9 mouse cellular contexts compared by ENCODE assay signal in the genomic region with DNA sequence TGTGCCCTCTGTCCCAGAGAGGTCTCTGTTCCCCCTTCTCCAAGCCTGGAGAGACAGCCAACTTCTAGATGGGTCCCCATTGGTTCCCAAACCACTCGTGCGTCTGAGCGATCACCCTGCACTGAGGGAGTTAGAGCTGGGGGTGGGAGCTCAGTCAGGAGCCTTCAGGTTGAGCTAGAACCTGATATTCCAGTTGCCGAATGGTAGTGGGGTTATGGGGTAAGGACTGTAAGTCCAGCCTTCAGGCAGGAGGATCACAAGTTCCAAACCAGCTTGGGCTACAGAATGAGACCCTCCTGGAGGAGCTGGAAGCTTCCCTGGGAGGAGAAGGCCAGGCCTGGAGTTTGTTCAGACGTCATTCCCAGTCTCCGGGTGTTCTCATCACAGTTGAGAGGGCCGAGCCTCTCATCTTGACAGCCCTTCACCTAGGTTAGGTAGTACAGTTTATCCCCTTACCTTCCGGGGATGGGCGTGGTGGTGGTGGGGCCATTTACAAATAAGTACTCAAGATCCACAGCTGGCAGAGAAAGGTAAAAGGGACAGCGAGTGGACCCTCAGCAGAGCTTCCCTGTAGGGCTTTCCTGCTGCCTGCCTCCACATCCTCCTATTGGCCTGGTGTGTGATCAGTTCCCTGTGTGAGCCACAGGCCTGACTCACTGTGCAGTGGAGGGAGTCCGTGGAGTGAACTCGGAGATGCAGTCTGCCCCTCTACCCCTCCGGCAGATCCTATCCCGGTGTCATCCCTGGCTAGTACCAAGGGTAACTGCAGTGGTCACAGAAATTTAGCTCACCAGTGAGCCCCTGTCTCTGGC. TPM values are rescaled to one million over a fixed set of nuclear protein-coding genes. Genes with fewer than 3 reads are reported as not detected.
DNase-seq lines count a peak whose midpoint lies in the region; ATAC-seq and TF ChIP-seq lines count a peak whose summit lies in the region.
"Had no signal": no experiment of that assay in that cellular context is flagged by ENCODE, and none has a peak within 500 bp of the region (broad histone marks: within the 10 kb centered on the region; RNA-seq: fewer than 3 reads in every experiment).

No protein-coding gene starts in this region.

- intact Hi-C loops in gastrocnemius, adult 2 months (cut with DNase I) = loop anchor here (5.0 kb wide), 1 partner anchor 38 kb away; a partner anchor contains a TSS
- intact Hi-C loops in gastrocnemius, postnatal 36 days (cut with DNase I) = no loop called here

- no peak overlapping the region for H3K4me3 ChIP-seq in gastrocnemius, adult 2 months
- no peak overlapping the region for H3K4me3 ChIP-seq in lung, embryonic 15.5 days
- H3K4me3 ChIP-seq in hindbrain, embryonic 12.5 days = no peak overlapping the region
- no peak overlapping the region for H3K4me3 ChIP-seq in olfactory bulb, adult 2 months (ENCODE audit: insufficient read depth, low read depth, low read length)

- H3K9me3 ChIP-seq in lung, embryonic 15.5 days = no peaks in the 10 kb centered on the region
- no peaks in the 10 kb centered on the region for H3K9me3 ChIP-seq in hindbrain, embryonic 12.5 days (replicated peaks)

- no peak for ATAC-seq in lung, embryonic 15.5 days (ENCODE audit: borderline replicate concordance, extremely low read depth, low FRiP score, low TSS enrichment)
- no peak for ATAC-seq in hindbrain, embryonic 12.5 days (ENCODE audit: low FRiP score)

- no peaks in the 10 kb centered on the region for H3K27me3 ChIP-seq in lung, embryonic 15.5 days
- no peaks in the 10 kb centered on the region for H3K27me3 ChIP-seq in hindbrain, embryonic 12.5 days

- no peak for DNase-seq in gastrocnemius, adult 2 months
- no peak for DNase-seq in gastrocnemius, postnatal 36 days
- DNase-seq in lung, postnatal 14 days = no peak
- no peak for DNase-seq in frontal cortex, adult 2 months (ENCODE audit: extremely low spot score in 1 of 2, low spot score in 1 of 2)
- DNase-seq in cerebellum, adult 8-10 months = no peak
- DNase-seq: right cerebral cortex, adult 18-20 months had no signal

- 0 out of 2 replicates have a peak, but pooled peaks cover 3% of the 10 kb centered on the region for H3K36me3 ChIP-seq in lung, embryonic 15.5 days
- H3K36me3 ChIP-seq in hindbrain, embryonic 12.5 days = peaks cover 14% of the 10 kb centered on the region; the same call in 1 of the 2 replicates

- WGBS in lung, embryonic 15.5 days = 69% methylated on average over 14 of the region's 14 CpGs
- WGBS in hindbrain, embryonic 12.5 days = 82% methylated on average over 14 of the region's 14 CpGs
- 70% methylated on average over 14 of the region's 14 CpGs for WGBS in olfactory bulb, adult 2 months

- H3K27ac ChIP-seq in gastrocnemius, adult 2 months = peak overlapping the region; percentile 84
- H3K27ac ChIP-seq in lung, embryonic 15.5 days = peak overlapping the region; percentile 88
- H3K27ac ChIP-seq in hindbrain, embryonic 12.5 days = no peak overlapping the region
- peak overlapping the region; percentile 95 for H3K27ac ChIP-seq in olfactory bulb, adult 2 months (ENCODE audit: insufficient read depth, low read depth, low read length)

- no peak overlapping the region for H3K9ac ChIP-seq in lung, embryonic 15.5 days
- H3K9ac ChIP-seq in hindbrain, embryonic 12.5 days = peak overlapping the region; percentile 9; the same call in 1 of the 2 replicates

- no peak for TF ChIP-seq POLR2A in olfactory bulb, adult 2 months (IDR thresholded peaks at IDR 0.05; ENCODE audit: insufficient read depth, low read depth, low read length)

- peaks cover 39% of the 10 kb centered on the region for H3K4me1 ChIP-seq in lung, embryonic 15.5 days
- H3K4me1 ChIP-seq in hindbrain, embryonic 12.5 days = peaks cover 37% of the 10 kb centered on the region
- peaks cover 36% of the 10 kb centered on the region for H3K4me1 ChIP-seq in olfactory bulb, adult 2 months (ENCODE audit: control insufficient read depth, insufficient read depth, low read length)

- no peak for TF ChIP-seq CTCF in gastrocnemius, adult 2 months (IDR thresholded peaks at IDR 0.05)
- no peak for TF ChIP-seq CTCF in olfactory bulb, adult 2 months (IDR thresholded peaks at IDR 0.05; ENCODE audit: insufficient read depth, low read depth, low read length)

- H3K4me2 ChIP-seq in lung, embryonic 15.5 days = no peak overlapping the region
- H3K4me2 ChIP-seq in hindbrain, embryonic 12.5 days (replicated peaks) = no peak overlapping the region

RNA-seq across cellular contexts. Expression of a gene that starts 7.9 kb away (rescaled TPM):
- 1 to 10 TPM; 2.0 to 3.6 TPM for total RNA-seq in gastrocnemius, adult 2 months (2021)
- 1 to 10 TPM; 2.1 to 2.9 TPM for total RNA-seq in gastrocnemius, postnatal 36 days (2021)
- polyA plus RNA-seq in lung, embryonic 15.5 days (2015; fragmentation: Nextera tagmentation; extraction: Ambion mirVana) = 8.3 and 9.6 TPM in 2 replicates
- polyA plus RNA-seq in hindbrain, embryonic 12.5 days (2016; fragmentation: Nextera tagmentation; extraction: Ambion mirVana) = 12.0 and 12.9 TPM in 2 replicates
- not detected in 2 replicates for polyA plus RNA-seq in olfactory bulb, adult 2 months (2012; ENCODE audit: insufficient read depth, insufficient read length, low replicate concordance, missing spikeins)
- 11.5 and 14.1 TPM in 2 replicates for polyA plus RNA-seq in frontal cortex, adult 2 months (2012; rRNA removed)

RNA-seq across cellular contexts. Expression of a gene that starts 24.1 kb away (rescaled TPM):
- 10 to 100 TPM; 18.6 to 21.8 TPM for total RNA-seq in gastrocnemius, adult 2 months (2021)
- 10 to 100 TPM; 14.7 to 17.0 TPM for total RNA-seq in gastrocnemius, postnatal 36 days (2021)
- polyA plus RNA-seq in lung, embryonic 15.5 days (2015; fragmentation: Nextera tagmentation; extraction: Ambion mirVana) = 4.4 and 4.5 TPM in 2 replicates
- 3.8 and 4.0 TPM in 2 replicates for polyA plus RNA-seq in hindbrain, embryonic 12.5 days (2016; fragmentation: Nextera tagmentation; extraction: Ambion mirVana)
- not detected in 2 replicates for polyA plus RNA-seq in olfactory bulb, adult 2 months (2012; ENCODE audit: insufficient read depth, insufficient read length, low replicate concordance, missing spikeins)
- 25.6 and 25.8 TPM in 2 replicates for polyA plus RNA-seq in frontal cortex, adult 2 months (2012; rRNA removed)

RNA-seq across cellular contexts. Expression of a gene that starts 30.8 kb away (rescaled TPM):
- total RNA-seq in gastrocnemius, adult 2 months (2021) = 1 to 10 TPM; 4.2 to 5.7 TPM
- total RNA-seq in gastrocnemius, postnatal 36 days (2021) = 1 to 10 TPM; 3.6 to 5.6 TPM
- 2.7 and 3.7 TPM in 2 replicates for polyA plus RNA-seq in lung, embryonic 15.5 days (2015; fragmentation: Nextera tagmentation; extraction: Ambion mirVana)
- 1.4 and 1.6 TPM in 2 replicates for polyA plus RNA-seq in hindbrain, embryonic 12.5 days (2016; fragmentation: Nextera tagmentation; extraction: Ambion mirVana)
- polyA plus RNA-seq in olfactory bulb, adult 2 months (2012; ENCODE audit: insufficient read depth, insufficient read length, low replicate concordance, missing spikeins) = 142 TPM in 1 of 2 replicates, not detected in the other
- polyA plus RNA-seq in frontal cortex, adult 2 months (2012; rRNA removed) = 76.2 and 85.2 TPM in 2 replicates

RNA-seq across cellular contexts. Expression of a gene that starts 38.7 kb away (rescaled TPM):
- total RNA-seq in gastrocnemius, adult 2 months (2021) = 10 to 100 TPM; 24.2 to 28.6 TPM
- total RNA-seq in gastrocnemius, postnatal 36 days (2021) = 10 to 100 TPM; 26.8 to 31.1 TPM
- 15.7 and 18.3 TPM in 2 replicates for polyA plus RNA-seq in lung, embryonic 15.5 days (2015; fragmentation: Nextera tagmentation; extraction: Ambion mirVana)
- polyA plus RNA-seq in hindbrain, embryonic 12.5 days (2016; fragmentation: Nextera tagmentation; extraction: Ambion mirVana) = 7.0 and 8.3 TPM in 2 replicates
- not detected in 2 replicates for polyA plus RNA-seq in olfactory bulb, adult 2 months (2012; ENCODE audit: insufficient read depth, insufficient read length, low replicate concordance, missing spikeins)
- polyA plus RNA-seq in frontal cortex, adult 2 months (2012; rRNA removed) = 38.1 and 44.9 TPM in 2 replicates

RNA-seq across cellular contexts. Expression of a gene that starts 38.7 kb away (rescaled TPM):
- total RNA-seq in gastrocnemius, adult 2 months (2021) = 1 to 10 TPM; 4.6 to 5.9 TPM
- total RNA-seq in gastrocnemius, postnatal 36 days (2021) = 1 to 10 TPM; 3.8 to 4.0 TPM
- 2.5 and 3.6 TPM in 2 replicates for polyA plus RNA-seq in lung, embryonic 15.5 days (2015; fragmentation: Nextera tagmentation; extraction: Ambion mirVana)
- polyA plus RNA-seq in hindbrain, embryonic 12.5 days (2016; fragmentation: Nextera tagmentation; extraction: Ambion mirVana) = 1.6 and 1.7 TPM in 2 replicates
- not detected in 2 replicates for polyA plus RNA-seq in olfactory bulb, adult 2 months (2012; ENCODE audit: insufficient read depth, insufficient read length, low replicate concordance, missing spikeins)
- 12.3 and 13.3 TPM in 2 replicates for polyA plus RNA-seq in frontal cortex, adult 2 months (2012; rRNA removed)

Comparison
In these comparisons a context has a peak if more than half of its experiments do, and no peak if none do; other contexts are left out.
1. RNA of a gene that starts 30.8 kb away (polyA plus RNA-seq): 142 TPM in olfactory bulb, adult 2 months and 76.2 to 85.2 TPM in frontal cortex, adult 2 months; 2.7 to 3.7 TPM in lung, embryonic 15.5 days and 1.4 to 1.6 TPM in hindbrain, embryonic 12.5 days; every median in the first group is over 10 times any median in the second.